Mouse (Mus musculus) embryonic fibroblast, embryonic 13.5 days (primary cell): Measurements from ENCODE around the gene Lnp1. TPM values are rescaled to one million over a fixed set of nuclear protein-coding genes. Genes with fewer than 3 reads are reported as not detected.
"Not testable (repeated sequence)": the region's sequence is repeated elsewhere in the genome, so short reads cannot be mapped to it uniquely, and the experiment has no call there.

Source experiments
- H3K27ac ChIP-seq: 2 replicates; pipeline ENCODE4 v1.5.1; 2012; ENCODE audit warnings: low read length, control low read depth, inconsistent platforms; ENCODE audit not compliant: insufficient read depth
- H3K4me1 ChIP-seq: 2 replicates; pipeline ENCODE4 v1.6.1; 2011; ENCODE audit warnings: low read length; ENCODE audit not compliant: control insufficient read depth, insufficient read depth
- H3K4me3 ChIP-seq: 2 replicates; pipeline ENCODE4 v1.5.1; 2011; ENCODE audit warnings: mild to moderate bottlenecking, control low read depth, low read length; ENCODE audit not compliant: insufficient read depth
- CTCF ChIP-seq: IDR thresholded peaks from 2 replicates; pipeline ENCODE4 v1.5.1; 2011; ENCODE audit warnings: mild to moderate bottlenecking, control low read depth, low read length, moderate library complexity, borderline replicate concordance; ENCODE audit not compliant: insufficient read depth
- POLR2A ChIP-seq: IDR thresholded peaks from 2 replicates; pipeline ENCODE4 v1.6.1; 2011; ENCODE audit warnings: low read depth, mild to moderate bottlenecking, control low read depth, low read length, moderate library complexity
- polyA plus RNA-seq: library from polyadenylated mRNA; stranded (reverse); fragments of >200 nt; gene quantifications from 2 replicates; pipeline ENCODE4 v1.2.4, GENCODE M21; 2011; ENCODE audit warnings: low read depth; ENCODE audit not compliant: missing spikeins, insufficient read length

Gene Lnp1
- polyA plus RNA-seq = not detected in 2 replicates

- TF ChIP-seq CTCF (no peak), POLR2A (no peak)
- Histone ChIP-seq H3K4me3 (no peak within 1 kb of the TSS), H3K4me1 (no peaks in the 10 kb centered on the region), H3K27ac (no peak within 1 kb of the TSS)
Observed at GRCm38 (mm10) chr16:56928023-56928422, at the start of gene Lnp1. Gene Lnp1 (minus strand): TSS chr16:56928061.

- no peak overlapping the region for H3K4me3 ChIP-seq
- no peaks in the 10 kb centered on the region for H3K4me1 ChIP-seq
- H3K27ac ChIP-seq = no peak overlapping the region
- TF ChIP-seq CTCF (no peak), POLR2A (no peak)
Observed at GRCm38 (mm10) chr16:56974646-56975045, 46.8 kb upstream of the Lnp1 start.

- not testable (repeated sequence) for H3K27ac ChIP-seq, H3K4me3 ChIP-seq, H3K4me1 ChIP-seq
Observed at GRCm38 (mm10) chr16:56958311-56958710, 30.4 kb upstream of the Lnp1 start.

- TF ChIP-seq POLR2A (no peak), CTCF (no peak)
- H3K27ac ChIP-seq = no peak overlapping the region
- H3K4me3 ChIP-seq = no peak overlapping the region
- no peaks in the 10 kb centered on the region for H3K4me1 ChIP-seq
Observed at GRCm38 (mm10) chr16:56949085-56949484, 21.2 kb upstream of the Lnp1 start.

- H3K4me1 ChIP-seq = no peaks in the 10 kb centered on the region
- TF ChIP-seq POLR2A = no peak
- TF ChIP-seq CTCF = no peak
- H3K27ac ChIP-seq = no peak overlapping the region
- H3K4me3 ChIP-seq = no peak overlapping the region
Observed at GRCm38 (mm10) chr16:56942341-56942740, 14.5 kb upstream of the Lnp1 start.

DNA sequence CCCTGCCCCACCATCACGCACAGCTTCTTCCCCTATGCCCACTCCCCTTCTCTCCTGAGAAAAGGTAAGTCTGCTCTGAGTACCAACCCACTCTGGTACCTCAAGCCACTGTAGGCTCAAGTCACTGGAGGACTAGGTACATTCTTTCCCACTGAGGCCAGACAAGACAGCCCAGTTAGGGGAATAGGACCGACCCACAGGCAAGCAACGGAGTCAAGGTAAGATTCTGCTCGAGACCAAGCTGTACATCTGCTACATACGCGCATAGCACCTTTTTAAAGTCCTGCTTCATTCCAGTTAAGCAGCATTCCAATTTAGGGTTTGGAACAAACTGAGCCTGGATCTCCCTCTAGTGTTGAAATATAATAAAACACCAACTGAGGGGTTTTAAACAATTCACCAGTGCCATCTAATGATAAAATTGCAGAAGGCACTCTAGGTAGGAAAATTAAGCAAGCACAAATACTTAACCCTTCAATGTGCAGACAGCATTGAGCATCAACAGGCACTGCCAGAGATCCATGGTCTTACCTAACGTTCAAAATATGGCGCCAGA, 7.7 kb downstream of the Lnp1 start:
- no peak overlapping the region for H3K27ac ChIP-seq
- TF ChIP-seq POLR2A = no peak
- TF ChIP-seq CTCF = no peak
- H3K4me1 ChIP-seq = no peaks in the 10 kb centered on the region
- no peak overlapping the region for H3K4me3 ChIP-seq

DNA sequence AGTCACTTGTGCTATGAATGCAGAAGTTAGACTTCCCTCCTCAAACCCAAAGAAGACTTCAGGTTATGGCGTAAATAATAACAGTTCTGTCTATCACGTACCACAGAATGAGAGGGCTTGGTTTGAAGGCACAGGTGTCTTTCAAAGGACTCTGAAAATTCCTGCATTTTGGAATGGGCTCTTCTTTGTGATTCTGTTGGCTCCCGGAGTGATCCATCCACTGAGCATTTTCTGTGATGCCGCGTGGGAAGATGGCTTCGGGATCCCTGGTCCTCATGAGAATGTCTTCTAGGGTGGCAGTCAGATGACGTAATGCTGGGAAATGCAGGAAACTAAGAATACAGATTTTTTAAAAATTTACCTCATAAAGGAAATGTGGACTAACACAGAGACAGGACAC, 10.6 kb downstream of the Lnp1 start:
- no peak overlapping the region for H3K27ac ChIP-seq
- TF ChIP-seq POLR2A = no peak
- no peak for TF ChIP-seq CTCF
- H3K4me1 ChIP-seq = no peaks in the 10 kb centered on the region
- no peak overlapping the region for H3K4me3 ChIP-seq

- Histone ChIP-seq H3K4me3 (no peak overlapping the region), H3K27ac (no peak overlapping the region), H3K4me1 (no peaks in the 10 kb centered on the region)
- TF ChIP-seq POLR2A = no peak
- TF ChIP-seq CTCF = no peak
Observed at GRCm38 (mm10) chr16:56908986-56909385, 18.9 kb downstream of the Lnp1 start.

GRCm38 (mm10) chr16:56902206-56902605, 25.7 kb downstream of the Lnp1 start:
- H3K4me1 ChIP-seq, H3K27ac ChIP-seq, H3K4me3 ChIP-seq: not testable (repeated sequence)

- Histone ChIP-seq H3K27ac (no peak overlapping the region), H3K4me1 (no peaks in the 10 kb centered on the region), H3K4me3 (no peak overlapping the region)
- no peak for TF ChIP-seq CTCF
- no peak for TF ChIP-seq POLR2A
Observed at GRCm38 (mm10) chr16:56891583-56891982, 36.3 kb downstream of the Lnp1 start.

DNA sequence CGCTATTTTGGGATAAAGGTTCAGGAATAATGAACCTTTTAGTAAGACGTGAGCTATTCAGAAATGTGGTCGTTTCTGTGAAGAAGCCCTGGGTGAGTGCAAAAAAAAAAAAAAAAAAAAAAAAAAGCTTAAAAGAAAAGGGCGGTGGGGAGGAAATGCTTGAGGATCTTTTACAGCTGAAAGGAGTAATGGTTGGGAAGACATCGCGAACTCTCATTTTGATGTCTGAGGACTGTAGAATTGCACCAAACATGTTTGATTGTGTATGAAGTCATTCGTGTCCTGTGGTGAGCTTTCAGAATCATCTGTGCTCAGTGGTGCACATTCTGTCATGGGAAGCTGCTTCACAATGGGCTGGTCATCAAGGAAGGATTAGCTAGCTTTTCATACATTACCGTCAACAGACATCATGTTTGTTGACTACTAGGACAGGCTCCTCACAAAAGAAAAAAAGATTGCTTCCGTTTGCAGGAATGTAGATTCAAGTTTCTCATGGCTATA, 41.2 kb downstream of the Lnp1 start:
- H3K4me3 ChIP-seq = peak overlapping the region; percentile 46; the same call in 1 of the 2 replicates
- no peak for TF ChIP-seq CTCF
- no peak for TF ChIP-seq POLR2A
- no peak overlapping the region for H3K27ac ChIP-seq
- no peaks in the 10 kb centered on the region for H3K4me1 ChIP-seq
